Mouse (Mus musculus) lung, postnatal 0 days (tissue): Measurements from ENCODE around the gene Gm20911. TPM values are rescaled to one million over a fixed set of nuclear protein-coding genes. Genes with fewer than 3 reads are reported as not detected.
"Not testable (repeated sequence)": the region's sequence is repeated elsewhere in the genome, so short reads cannot be mapped to it uniquely, and the experiment has no call there.

ENCODE experiments used
- ATAC-seq: fragments of 200-750 bp; cut with Nextera tagmentation; 2 replicates; pipeline ENCODE4 v1.8.0; 2017; ENCODE audit warnings: moderate library complexity
- DNase-seq: peaks from one replicate; pipeline ENCODE4 v3.0.0-alpha.2; 2016; ENCODE audit warnings: low spot score
- H3K27ac ChIP-seq: fragments of 300-500 bp; sonication (generic); 2 replicates; pipeline ENCODE4 v1.5.1; 2014; ENCODE audit warnings: antibody characterized with exemption, mild to moderate bottlenecking, low read length, mixed read lengths
- H3K27me3 ChIP-seq: fragments of 300-500 bp; sonication (generic); replicated peaks from 2 replicates; pipeline ENCODE4 v1.6.1; 2014; ENCODE audit warnings: low read length, mixed read lengths; ENCODE audit not compliant: insufficient read depth
- H3K36me3 ChIP-seq: fragments of 300-500 bp; sonication (generic); 2 replicates; pipeline ENCODE4 v1.6.1; 2014; ENCODE audit warnings: low read length, mixed read lengths; ENCODE audit not compliant: insufficient read depth
- H3K4me1 ChIP-seq: fragments of 300-500 bp; sonication (generic); 2 replicates; pipeline ENCODE4 v1.6.1; 2014; ENCODE audit warnings: antibody characterized with exemption, low read depth, low read length, mixed read lengths; ENCODE audit not compliant: insufficient read depth
- H3K4me2 ChIP-seq: fragments of 300-500 bp; sonication (generic); replicated peaks from 2 replicates; pipeline ENCODE4 v1.6.1; 2014; ENCODE audit warnings: low read depth, mild to moderate bottlenecking, low read length, moderate library complexity, mixed read lengths
- H3K4me3 ChIP-seq: fragments of 300-500 bp; sonication (generic); 2 replicates; pipeline ENCODE4 v1.5.1; 2014; ENCODE audit warnings: low read depth, low read length
- H3K9ac ChIP-seq: fragments of 300-500 bp; sonication (generic); replicated peaks from 2 replicates; pipeline ENCODE4 v1.6.1; 2014; ENCODE audit warnings: low read depth, mild to moderate bottlenecking
- H3K9me3 ChIP-seq: fragments of 300-500 bp; sonication (generic); 2 replicates; pipeline ENCODE4 v1.6.1; 2016; ENCODE audit warnings: low read length, mixed read lengths
- WGBS: fragments of 180-500 bp; shearing (Covaris S2); extraction: QIAGEN DNeasy Blood & Tissue Kit; methylation state at CpG from one replicate; pipeline ENCODE4 v1.1.7; 2014; 5-methylcytosine and 5-hydroxymethylcytosine counted together
- polyA plus RNA-seq: library from polyadenylated mRNA; unstranded; fragments of >200 nt; fragmentation: Nextera tagmentation; extraction: Ambion mirVana; gene quantifications from 2 replicates; pipeline ENCODE4 v1.2.1, GENCODE M21; 2015

The Gm20911 gene
- polyA plus RNA-seq = not detected in 2 replicates

DNA sequence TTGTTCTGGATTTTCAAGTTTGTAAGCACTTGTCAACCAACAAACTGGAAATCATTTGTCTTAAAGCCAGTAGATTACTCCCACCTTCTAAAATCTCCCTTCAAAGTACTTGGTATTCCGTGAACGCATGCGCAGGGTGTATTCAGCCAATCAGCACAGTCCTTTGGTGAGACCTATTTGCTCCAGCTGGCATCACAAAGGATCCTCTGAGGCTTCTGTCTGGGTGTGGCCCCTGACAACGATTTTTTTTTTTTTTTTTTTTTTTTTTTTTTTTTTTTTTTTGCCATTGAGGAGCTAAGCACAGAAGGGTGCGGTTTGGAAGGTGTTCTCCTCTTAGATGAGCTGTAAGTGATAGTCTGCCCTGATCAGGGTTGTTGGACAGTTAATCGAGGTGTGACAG is at the start of gene Gm20911:
Gm20911 (plus strand) TSS at position 301 of the 400 bp plus-strand sequence.
- H3K27ac ChIP-seq, H3K4me1 ChIP-seq, H3K9ac ChIP-seq, H3K4me3 ChIP-seq, H3K4me2 ChIP-seq, ATAC-seq, DNase-seq, H3K27me3 ChIP-seq, H3K9me3 ChIP-seq, H3K36me3 ChIP-seq: not testable (repeated sequence)
- no CpG with 5 or more reads among the region's 6 CpGs for WGBS
